Mouse (Mus musculus): ENCODE data around the gene Phgr1. TPM values are rescaled to one million over a fixed set of nuclear protein-coding genes. Genes with fewer than 3 reads are reported as not detected.

The Phgr1 gene
- total RNA-seq, 2 experiments from 2014 or later, result not detected

DNA sequence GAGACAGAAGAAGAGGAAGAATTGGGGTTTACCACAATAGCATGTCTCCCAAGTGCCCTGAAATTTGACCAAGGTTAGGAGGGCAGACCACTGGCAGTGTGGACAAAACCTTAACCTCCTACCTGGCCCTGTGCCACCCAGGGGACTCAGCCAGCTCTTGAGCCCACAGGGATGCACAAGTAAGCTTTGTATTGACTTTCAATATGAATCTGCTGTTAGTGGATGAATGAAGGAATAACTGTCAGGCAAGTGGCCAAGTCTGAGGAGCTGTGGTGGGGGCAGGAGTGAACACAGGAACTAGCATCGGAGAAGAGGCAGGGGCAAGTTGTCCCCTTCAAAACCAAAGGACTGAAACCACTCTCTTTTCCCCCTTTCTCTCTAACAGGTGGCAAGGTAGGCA is 2.8 kb downstream of the Phgr1 start:
- no peak for ATAC-seq (replicated peaks; ENCODE audit: low FRiP score, low TSS enrichment, poor library complexity, severe bottlenecking)

DNA sequence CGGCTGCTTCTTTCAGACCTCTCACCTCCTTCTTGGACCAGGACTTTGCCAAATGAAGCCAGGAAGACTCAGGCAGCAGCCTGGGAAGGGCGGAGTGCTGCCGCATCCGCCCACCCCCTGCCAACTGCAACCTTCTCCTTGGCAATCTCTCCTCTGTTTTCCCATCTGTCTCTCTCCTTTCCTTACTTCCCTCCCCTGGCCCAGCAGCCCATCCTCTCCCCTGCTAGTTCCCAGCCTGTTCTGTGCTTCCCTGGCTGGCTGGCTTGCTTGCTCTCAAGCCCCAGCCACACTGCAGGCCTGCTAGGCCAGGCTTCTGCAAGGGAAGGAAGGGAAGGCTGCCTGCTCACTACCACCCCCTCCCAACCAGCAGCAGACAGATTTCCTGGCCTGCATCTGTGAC is 3.3 kb downstream of the Phgr1 start:
- ATAC-seq (replicated peaks; ENCODE audit: low FRiP score, low TSS enrichment, poor library complexity, severe bottlenecking), result no peak

DNA sequence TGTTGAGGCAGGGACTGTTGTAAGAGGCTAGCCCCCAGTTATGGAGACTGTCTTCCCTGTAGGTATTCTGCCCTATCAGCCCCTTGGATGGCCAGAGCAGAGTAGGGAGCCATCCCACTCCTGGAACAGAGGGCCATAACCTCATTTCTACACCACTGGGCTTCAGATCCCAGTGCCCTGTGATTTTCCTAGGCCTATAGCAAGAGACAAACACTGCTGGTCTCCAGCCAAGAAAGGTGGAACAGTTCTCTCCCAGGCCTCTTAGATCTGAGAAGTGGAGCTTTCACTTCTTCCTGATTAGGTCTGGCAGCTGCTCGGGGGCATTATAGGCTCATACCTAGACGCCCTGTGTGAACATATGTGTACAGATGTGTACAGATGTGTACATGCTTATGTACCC is 3.7 kb downstream of the Phgr1 start:
- no peak for ATAC-seq (replicated peaks; ENCODE audit: low FRiP score, low TSS enrichment, poor library complexity, severe bottlenecking)

DNA sequence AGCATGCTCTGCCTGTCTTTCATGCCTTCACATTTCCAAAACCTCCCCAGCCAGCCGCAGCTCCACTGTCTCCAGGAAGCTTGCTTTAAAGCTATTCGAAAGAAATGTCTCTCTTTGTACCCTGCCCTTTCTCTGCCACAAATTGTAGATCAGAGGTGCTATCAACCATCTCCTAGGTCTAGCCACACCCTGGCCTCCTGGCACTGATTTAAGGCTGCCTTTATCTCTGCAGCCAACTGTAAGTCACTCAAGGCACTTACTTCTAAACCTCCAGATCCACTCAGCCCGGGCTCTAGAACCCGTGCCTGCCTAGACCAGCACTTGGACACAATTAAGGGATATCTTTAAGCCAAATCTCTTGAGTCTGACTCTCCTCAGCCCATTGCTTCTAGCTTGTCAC is 5.8 kb downstream of the Phgr1 start:
- ATAC-seq (replicated peaks; ENCODE audit: low FRiP score, low TSS enrichment, poor library complexity, severe bottlenecking), result no peak

DNA sequence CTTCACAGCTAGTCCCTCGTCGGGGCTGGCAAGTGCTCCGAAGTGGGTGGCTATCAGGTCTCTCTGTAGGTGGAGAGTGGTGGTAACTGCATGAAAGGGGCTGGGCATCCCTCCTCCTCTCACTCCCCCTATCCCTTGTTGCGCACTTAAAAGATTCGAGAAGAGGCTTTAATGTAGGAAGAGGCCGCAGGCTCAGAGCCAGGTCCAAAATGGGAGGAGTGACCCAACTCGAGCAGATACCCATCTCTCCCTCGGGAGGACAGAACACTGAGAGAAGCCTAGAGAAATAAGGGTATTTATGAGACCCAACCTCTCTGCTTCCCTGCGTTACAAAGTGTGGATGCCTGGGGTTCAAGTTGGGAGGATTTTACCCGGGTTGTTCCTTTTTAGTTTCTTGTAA is 6.5 kb downstream of the Phgr1 start:
- ATAC-seq (replicated peaks; ENCODE audit: low FRiP score, low TSS enrichment, poor library complexity, severe bottlenecking), result no peak

DNA sequence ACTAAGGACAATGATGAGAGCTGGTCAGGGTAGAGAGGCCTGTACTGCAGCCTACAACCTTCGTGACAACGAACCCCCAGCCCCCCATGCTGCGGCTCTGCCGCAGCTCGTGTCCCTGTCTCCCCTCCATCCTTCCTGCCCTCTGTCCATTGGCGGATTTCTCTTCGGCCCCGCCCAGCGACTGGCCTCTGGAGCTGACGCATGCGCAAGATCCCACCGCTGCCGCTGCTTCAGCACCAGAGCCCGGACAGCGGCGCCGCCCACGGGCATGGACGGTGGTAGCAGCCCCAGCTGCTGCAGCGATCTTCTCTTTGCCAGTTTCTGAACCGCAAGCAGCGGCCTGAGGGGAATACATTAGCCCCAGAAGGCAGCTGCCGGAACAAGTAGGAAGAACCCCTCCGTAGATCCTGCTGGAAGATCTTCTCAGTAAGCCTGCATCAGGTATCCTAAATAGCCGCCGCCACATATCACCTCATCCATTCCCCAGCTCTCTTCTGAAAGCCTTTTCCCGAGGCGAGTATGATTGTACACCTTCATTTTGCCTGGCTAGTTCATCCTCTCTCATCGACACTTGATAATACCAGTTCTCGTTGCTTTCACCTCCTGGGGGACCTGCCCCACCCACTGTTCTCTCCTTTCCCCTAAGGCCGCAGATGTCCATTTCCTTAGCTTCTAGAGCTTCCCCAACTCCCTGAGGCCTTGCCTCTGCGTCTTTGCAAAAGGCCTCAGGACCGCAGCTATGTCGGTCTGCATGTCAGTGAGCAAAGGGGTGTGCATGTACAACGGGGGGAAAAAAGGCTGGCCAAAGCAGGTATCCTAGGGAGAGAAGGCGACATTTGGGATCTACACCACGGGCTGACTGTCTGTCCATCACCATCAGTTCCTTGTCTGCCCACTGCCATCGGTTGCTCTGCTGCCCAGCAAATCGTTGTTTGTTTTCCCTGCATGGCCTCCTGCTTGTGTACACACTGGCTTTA is 7.2 kb downstream of the Phgr1 start, which contains the start of gene Disp2:
TSS of gene Disp2 (plus strand) at position 216 of the 977 bp plus-strand sequence.
- ATAC-seq (replicated peaks; ENCODE audit: low FRiP score, low TSS enrichment, poor library complexity, severe bottlenecking), result peak; percentile 88

DNA sequence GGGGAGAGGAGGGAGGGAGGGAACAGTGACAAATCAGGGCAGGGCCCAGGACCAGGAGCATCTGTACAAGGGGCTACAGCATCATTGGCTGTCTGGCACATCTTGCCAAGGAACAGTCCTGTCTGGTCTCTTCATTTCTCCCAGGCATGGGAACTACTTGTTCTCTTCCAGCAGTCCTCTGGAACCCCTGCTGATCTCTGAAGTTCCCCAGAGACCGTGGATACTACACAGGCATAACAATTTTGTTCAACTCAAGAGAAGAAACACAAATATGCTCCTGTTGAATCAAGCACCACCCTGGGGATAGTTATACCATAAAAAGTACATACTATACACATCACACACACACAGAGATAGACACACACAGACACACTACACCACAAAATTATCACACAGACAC is 8.5 kb downstream of the Phgr1 start:
- no peak for ATAC-seq (replicated peaks; ENCODE audit: low FRiP score, low TSS enrichment, poor library complexity, severe bottlenecking)

DNA sequence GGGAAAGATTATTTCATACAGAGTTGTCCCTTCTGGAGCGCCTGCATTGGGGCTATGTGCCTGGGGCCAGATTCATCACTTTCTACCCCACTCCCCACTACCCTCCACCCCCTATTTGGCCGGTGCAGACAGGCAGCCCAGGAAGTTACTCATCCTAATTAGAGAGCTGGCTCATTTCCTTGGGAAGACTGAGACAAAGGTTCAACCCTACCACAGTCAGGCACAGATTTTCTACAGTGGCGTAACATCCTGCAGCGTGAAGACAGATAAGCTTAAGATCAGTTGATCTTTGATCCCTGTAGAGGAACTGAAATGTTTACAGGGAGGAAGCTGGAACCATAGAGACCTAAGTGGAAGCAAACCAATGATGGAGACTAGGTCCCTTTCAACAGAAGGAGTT is 9.7 kb downstream of the Phgr1 start:
- no peak for ATAC-seq (replicated peaks; ENCODE audit: low FRiP score, low TSS enrichment, poor library complexity, severe bottlenecking)

DNA sequence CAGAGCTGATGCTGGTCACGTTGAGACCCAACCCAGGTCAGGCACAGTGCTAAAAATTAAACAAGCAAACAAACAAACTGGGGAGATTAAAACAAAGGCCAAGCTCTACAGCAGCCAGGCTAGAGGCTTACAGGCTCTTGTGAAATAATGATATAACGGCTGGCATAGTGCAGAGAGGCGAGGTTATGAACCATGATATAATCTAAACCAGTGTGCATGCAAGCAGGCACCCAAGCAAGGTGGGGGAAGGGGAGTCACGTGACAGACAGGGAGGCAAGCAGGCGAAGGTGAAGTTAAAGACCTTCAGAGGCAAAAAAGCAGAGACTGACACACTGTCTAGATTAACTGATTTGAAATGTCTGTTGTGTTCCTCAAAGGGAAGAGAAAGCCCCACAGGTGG is 10.5 kb downstream of the Phgr1 start:
- ATAC-seq (replicated peaks; ENCODE audit: low FRiP score, low TSS enrichment, poor library complexity, severe bottlenecking), result no peak

DNA sequence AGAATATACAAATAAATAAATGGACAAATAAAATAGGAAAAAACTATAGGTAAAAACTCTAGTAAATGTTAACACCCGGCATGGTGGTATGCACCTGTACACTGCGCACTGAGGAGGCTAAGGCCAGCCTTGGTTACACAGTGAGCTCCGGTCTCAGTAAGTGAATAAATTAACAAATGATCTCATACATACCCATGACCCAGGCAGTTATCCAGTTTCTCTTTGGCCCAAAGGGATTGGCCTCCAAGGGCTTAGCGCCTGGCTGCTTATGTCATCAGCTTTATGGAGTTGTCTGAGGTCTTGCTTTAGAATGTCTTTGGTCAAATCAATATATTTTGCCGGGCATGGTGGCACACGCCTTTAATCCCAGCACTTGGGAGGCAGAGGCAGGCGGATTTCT is 11.1 kb downstream of the Phgr1 start:
- no peak for ATAC-seq (replicated peaks; ENCODE audit: low FRiP score, low TSS enrichment, poor library complexity, severe bottlenecking)

DNA sequence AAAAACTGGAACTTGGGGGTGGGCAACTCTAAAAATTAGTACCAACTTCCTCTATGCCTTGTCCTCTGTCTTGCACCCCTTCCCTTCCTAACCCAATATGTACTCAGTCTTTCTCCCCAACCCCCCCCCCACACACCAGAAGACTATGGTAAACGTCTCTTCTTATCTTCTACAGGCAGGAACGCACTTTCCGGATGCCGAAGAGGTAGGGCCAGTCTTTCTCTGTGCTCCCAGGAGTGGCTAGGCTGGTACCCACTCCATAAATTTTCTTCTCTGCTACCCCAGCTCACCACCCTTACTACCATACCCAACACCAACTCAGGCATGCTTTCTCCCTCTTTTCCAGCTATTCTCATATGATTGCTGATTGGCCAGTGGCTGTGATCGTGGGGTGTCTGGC is 14.0 kb downstream of the Phgr1 start:
- ATAC-seq (replicated peaks; ENCODE audit: low FRiP score, low TSS enrichment, poor library complexity, severe bottlenecking), result no peak

DNA sequence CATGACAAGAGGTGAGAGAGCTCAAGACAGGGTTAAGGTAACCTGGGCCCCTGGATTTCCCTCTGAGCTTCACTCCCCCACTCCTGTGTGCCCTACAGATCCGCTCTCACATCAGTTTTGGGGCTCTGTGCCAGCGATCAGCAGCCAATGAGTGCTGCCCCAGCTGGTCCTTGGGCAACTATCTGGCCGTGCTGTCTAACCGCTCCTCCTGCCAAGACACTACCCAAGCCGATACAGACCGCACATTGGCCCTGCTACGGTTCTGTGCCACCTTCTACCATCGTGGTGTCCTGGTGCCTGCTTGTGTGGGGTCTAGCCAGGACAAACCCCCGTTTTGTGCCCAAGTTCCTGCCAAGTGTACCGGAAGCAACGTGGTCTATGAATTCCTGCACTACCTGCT is 16.9 kb downstream of the Phgr1 start:
- ATAC-seq (replicated peaks; ENCODE audit: low FRiP score, low TSS enrichment, poor library complexity, severe bottlenecking), result peak; percentile 49

DNA sequence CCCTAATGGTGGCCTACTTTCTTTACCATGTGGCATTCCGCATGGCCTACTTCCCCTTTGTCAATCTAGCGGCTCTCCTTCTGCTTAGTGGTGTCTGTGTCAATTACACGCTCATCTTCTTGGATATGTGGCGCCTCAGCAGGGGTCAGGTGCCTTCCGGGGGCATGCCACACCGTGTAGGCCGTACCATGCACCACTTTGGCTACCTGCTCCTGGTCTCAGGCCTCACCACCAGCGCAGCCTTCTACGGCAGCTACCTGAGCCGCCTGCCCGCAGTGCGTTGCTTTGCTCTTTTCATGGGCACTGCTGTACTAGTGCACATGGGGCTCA is 17.6 kb downstream of the Phgr1 start:
- ATAC-seq (replicated peaks; ENCODE audit: low FRiP score, low TSS enrichment, poor library complexity, severe bottlenecking), result no peak; the same call in 1 of the 2 replicates

DNA sequence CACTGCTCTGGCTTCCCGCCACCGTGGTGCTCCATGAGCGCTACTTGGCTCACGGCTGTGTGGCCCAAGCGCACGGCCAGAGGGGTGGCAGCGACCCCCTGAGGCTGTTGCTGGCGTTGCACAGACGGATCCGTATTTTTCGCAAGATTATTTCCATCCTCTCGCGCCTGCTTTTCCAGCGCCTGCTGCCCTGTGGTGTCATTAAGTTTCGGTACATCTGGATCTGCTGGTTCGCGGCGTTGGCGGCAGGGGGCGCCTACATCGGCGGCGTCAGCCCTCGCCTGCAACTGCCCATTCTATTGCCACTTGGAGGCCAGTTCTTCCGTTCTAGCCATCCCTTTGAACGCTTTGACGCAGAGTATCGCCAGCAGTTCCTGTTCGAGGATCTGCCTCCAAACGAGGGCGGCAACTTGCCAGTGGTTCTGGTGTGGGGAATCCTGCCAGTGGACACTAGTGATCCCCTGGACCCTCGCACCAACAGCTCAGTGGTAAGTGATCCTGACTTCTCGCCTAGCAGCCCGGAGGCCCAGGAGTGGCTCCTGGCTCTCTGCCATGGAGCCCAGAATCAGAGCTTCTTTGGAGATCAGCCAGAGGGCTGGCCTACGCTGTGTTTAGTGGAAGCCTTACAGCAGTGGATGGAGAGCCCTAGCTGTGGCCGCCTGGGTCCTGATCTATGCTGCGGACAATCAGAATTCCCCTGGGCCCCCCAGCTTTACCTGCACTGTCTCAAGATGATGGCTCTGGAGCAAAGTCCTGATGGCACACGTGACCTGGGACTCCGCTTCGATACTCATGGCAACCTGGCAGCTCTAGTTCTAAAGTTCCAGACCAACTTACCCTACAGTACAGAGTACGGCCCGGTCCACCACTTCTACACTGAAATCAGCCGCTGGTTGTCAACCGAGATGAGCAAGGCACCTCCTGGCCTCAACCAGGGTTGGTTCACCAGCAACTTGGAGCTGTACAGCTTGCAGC is 18.3 kb downstream of the Phgr1 start:
- ATAC-seq (replicated peaks; ENCODE audit: low FRiP score, low TSS enrichment, poor library complexity, severe bottlenecking), result peak; percentile 55

DNA sequence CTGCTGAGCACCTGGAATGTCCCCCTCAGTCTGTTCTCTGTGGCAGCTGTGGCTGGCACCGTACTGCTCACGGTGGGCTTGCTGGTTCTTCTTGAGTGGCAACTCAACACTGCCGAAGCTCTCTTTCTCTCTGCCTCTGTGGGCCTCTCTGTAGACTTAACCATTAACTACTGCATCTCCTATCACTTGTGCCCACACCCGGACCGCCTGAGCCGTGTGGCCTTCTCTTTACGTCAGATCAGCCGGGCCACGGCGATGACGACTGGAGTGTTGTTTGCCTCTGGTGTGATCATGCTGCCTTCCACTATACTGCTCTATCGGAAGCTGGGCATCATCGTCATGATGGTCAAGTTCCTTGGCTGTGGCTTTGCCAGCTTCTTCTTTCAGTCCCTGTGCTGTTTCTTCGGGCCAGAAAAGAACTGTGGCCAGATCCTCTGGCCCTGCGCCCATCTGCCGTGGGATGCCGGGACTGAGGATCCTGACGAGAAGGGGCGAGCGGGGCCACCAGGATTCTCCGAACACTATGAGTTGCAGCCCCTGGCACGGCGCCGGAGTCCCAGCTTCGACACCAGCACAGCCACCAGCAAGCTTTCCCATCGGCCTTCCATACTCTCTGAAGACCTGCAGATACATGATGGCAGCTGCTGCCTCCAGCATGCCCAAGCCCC is 19.2 kb downstream of the Phgr1 start:
- ATAC-seq (replicated peaks; ENCODE audit: low FRiP score, low TSS enrichment, poor library complexity, severe bottlenecking), result no peak

DNA sequence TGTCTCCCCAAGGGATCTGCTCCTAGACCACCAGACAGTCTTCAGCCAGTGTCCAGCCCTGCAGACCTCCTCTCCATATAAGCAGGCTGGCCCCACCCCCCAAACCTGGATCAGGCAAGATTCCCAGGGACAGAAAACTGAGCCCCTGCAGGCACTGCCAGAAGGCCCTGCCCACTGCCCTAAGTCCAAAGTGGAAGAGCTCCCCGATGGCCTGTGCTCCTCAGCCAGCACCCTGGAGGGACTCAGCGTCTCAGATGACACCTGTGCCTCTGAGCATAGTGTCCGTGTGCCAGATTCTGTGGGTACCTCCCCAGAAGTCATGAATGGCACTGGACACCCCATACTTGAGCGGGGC is 19.7 kb downstream of the Phgr1 start:
- no peak for ATAC-seq (replicated peaks; ENCODE audit: low FRiP score, low TSS enrichment, poor library complexity, severe bottlenecking)

DNA sequence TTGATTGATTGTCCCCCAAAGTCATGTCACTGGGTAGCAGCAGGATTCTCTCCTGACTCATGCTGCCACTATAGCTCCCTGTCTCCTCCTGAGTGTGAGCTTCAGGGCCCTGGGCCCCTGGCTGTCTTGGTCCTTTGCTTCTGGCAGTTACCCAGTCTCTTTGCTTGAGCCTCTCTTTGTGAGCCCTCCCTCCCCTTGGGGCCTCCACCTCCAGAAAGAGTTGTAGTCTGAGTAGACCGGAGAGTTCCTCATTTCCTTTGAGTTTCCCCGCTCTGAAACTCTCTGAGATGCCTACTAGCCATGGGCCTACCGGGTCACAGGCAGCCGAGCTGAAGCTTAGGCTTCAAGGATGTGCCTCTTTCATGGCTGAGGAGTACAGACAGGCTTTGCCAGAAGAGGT is 21.1 kb downstream of the Phgr1 start:
- ATAC-seq (replicated peaks; ENCODE audit: low FRiP score, low TSS enrichment, poor library complexity, severe bottlenecking), result no peak

DNA sequence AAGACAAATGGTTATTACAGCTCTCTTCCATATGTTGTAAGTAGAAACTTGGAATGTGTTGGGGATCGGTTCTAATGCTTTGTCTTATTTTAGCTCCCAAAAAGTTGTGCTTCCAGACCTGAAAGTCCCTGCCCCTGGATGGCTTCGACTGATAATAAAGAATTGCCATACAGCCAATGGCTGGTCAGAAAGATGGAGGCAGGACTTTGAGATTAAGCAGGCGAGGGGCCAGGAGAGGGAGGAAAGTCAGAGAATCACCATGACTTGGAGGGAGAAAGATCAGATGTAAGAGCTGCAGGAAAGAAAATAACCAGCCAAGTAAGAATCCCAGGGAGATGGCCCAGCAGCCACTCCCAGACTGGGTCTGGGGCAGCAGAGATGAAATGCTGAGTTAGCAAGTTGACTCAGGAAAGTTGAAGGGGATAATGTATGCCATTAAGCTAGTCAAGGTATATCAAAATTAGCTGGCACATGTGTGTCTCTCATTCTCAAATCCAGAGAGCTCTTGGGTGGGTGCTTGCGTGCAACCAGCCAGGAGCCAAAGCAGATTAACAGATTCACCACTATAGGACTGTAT is 30.1 kb downstream of the Phgr1 start:
- no peak for ATAC-seq (replicated peaks; ENCODE audit: low FRiP score, low TSS enrichment, poor library complexity, severe bottlenecking)

DNA sequence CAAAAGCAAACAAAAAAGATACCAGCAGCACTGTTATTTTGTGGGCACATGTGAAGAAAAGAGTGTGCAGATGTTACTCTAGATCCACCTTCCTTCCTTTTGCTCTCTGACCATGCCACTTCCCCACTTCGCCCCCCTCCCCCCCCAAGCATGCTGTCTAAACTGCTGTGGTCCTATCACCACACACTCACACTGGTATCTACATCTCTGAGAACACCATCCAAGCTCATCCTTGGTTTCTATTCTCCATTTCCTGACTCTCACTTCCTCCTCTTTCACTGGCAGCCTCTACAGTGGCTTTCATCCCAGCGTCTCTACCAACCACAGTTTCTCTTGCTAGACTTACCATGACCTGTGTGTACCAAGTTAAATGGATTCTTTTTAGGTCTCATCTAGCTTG is 31.9 kb downstream of the Phgr1 start:
- no peak for ATAC-seq (replicated peaks; ENCODE audit: low FRiP score, low TSS enrichment, poor library complexity, severe bottlenecking)

DNA sequence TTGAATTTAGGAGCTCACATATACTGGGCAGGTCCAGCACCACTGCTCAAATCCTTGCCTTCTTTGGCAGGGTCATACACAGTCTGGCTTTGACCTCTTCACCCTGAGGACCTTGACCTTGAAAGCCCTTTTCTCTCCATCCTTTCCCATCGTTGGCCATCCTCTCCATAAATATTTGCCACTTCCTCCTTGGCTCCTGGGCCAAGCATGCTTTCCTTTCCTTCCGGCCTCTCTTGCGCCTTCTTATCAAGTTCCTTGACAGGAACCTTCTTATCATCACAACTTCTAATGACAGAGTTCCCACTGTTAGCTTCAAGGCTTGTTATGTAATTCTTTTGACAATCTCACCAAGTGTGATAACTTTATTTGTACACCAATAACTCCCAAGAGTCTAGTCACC is 32.6 kb downstream of the Phgr1 start:
- 0 out of 2 replicates have a peak, but pooled peaks have one; percentile 34 for ATAC-seq (replicated peaks; ENCODE audit: low FRiP score, low TSS enrichment, poor library complexity, severe bottlenecking)

Measured in megakaryocyte-erythroid progenitor cell, adult 5-6 weeks (primary cell).